Mouse (Mus musculus) spleen, adult 2 months (tissue): ENCODE measurements around the gene Igsf23.

Experiments
- CTCF ChIP-seq: fragments of 200-500 bp; IDR thresholded peaks from 2 replicates; pipeline ENCODE4 v1.5.1; 2011; ENCODE audit warnings: mild to moderate bottlenecking, inconsistent platforms; ENCODE audit not compliant: insufficient read depth, insufficient read length, insufficient replicate concordance; ENCODE audit errors: extremely low read depth
- POLR2A ChIP-seq: fragments of 200-500 bp; IDR thresholded peaks from 2 replicates; pipeline ENCODE4 v1.6.1; 2011; ENCODE audit warnings: low read depth, low read length, inconsistent platforms

DNA sequence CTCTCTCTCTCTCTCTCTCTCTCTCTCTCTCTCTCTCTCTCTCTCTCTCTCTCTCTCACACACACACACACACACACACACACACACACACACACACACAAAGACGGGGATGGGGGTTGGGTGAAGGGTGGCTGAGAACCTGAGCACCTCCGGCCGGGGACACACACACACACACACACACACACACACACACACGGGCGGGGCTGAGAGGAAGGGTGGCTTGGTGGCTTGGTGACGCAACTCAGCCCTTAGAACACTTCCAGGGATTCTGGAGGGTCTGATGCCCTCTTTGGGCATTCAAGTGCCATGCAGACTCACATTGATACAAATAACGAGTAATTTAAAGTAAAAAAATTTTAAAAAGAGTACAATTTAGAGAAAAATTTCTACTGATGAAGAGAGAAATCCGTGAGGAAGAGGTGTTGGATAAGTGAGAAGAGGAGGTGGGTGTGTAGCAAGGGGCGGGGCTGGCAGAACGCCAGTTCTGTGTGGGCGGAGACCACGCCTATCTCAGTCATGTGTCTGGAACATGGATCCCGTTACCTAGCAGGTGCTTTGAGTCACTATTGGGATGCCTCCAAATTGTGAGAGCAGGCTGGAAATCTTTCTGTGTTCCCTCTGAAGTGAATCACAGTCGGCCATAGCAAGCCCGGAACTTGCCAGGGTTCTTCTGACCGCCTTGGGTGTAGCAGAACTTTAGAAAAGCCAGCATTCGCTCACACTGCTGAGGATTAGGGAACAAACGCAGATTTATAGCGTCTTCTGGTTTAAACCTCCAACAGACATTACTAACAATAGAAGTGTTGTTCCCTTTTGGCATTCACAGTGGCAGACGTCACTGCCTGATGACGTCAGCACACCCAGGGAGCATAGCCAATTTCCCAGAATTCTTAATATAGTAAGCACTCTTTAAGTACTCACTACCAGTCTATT is 17.4 kb downstream of the Igsf23 start:
- TF ChIP-seq CTCF (no peak), POLR2A (no peak)
